ENCODE assay signal across 9 mouse cellular contexts in genomic region chr3:55373689-55374088, GRCm38 (mm10).
DNase-seq lines count a peak whose midpoint lies in the region; ATAC-seq and TF ChIP-seq lines count a peak whose summit lies in the region.
"Had no signal": no experiment of that assay in that cellular context is flagged by ENCODE, and none has a peak within 500 bp of the region (broad histone marks: within the 10 kb centered on the region; RNA-seq: fewer than 3 reads in every experiment).

No protein-coding gene starts in this region.

- peak; percentile 68 for ATAC-seq in embryonic facial prominence, embryonic 15.5 days (ENCODE audit: insufficient number of reproducible peaks, low FRiP score, low TSS enrichment, low read depth)
- ATAC-seq in liver, embryonic 15.5 days (ENCODE audit: insufficient read depth) = no peak

- no peaks in the 10 kb centered on the region for H3K27me3 ChIP-seq in embryonic facial prominence, embryonic 15.5 days
- no peaks in the 10 kb centered on the region for H3K27me3 ChIP-seq in liver, embryonic 15.5 days

- intact Hi-C loops in heart, postnatal 14 days (cut with DNase I) = loop anchor here (10.0 kb wide), 2 partner anchors 121 to 1831 kb away; no protein-coding TSS in a partner anchor

- H3K27ac ChIP-seq in bone marrow macrophage, adult 2 months (ENCODE audit: insufficient read depth, low read depth, low read length) = no peak overlapping the region
- peak overlapping the region; percentile 24; the same call in 1 of the 2 replicates for H3K27ac ChIP-seq in embryonic facial prominence, embryonic 15.5 days (replicated peaks)
- no peak overlapping the region for H3K27ac ChIP-seq in liver, embryonic 15.5 days (replicated peaks)

- 4% methylated on average over 11 of the region's 11 CpGs for WGBS in embryonic facial prominence, embryonic 15.5 days
- WGBS in liver, embryonic 15.5 days (ENCODE audit: insufficient replicate concordance) = 7% methylated on average over 11 of the region's 11 CpGs

- no peak overlapping the region for H3K9ac ChIP-seq in embryonic facial prominence, embryonic 15.5 days
- no peak overlapping the region for H3K9ac ChIP-seq in liver, embryonic 15.5 days

- H3K4me3 ChIP-seq in bone marrow macrophage, adult 2 months (ENCODE audit: insufficient read depth, low read length) = peak overlapping the region; percentile 47
- H3K4me3 ChIP-seq in embryonic facial prominence, embryonic 15.5 days (replicated peaks) = peak overlapping the region; percentile 42
- no peak overlapping the region for H3K4me3 ChIP-seq in liver, embryonic 15.5 days (replicated peaks)
- H3K4me3 ChIP-seq: erythroblast, embryonic 14.5 days had no signal

- H3K4me2 ChIP-seq in embryonic facial prominence, embryonic 15.5 days (replicated peaks) = peak overlapping the region; percentile 54
- peak overlapping the region; percentile 42 for H3K4me2 ChIP-seq in liver, embryonic 15.5 days

- TF ChIP-seq POLR2A in bone marrow macrophage, adult 2 months (IDR thresholded peaks at IDR 0.05; ENCODE audit: borderline replicate concordance, low read depth, low read length) = no peak

- TF ChIP-seq CTCF in bone marrow macrophage, adult 2 months (IDR thresholded peaks at IDR 0.05; ENCODE audit: low read depth, low read length) = peak; percentile 20; the same call in 1 of the 2 replicates

- H3K36me3 ChIP-seq in embryonic facial prominence, embryonic 15.5 days = no peaks in the 10 kb centered on the region
- no peaks in the 10 kb centered on the region for H3K36me3 ChIP-seq in liver, embryonic 15.5 days (replicated peaks)

- H3K4me1 ChIP-seq in bone marrow macrophage, adult 2 months (ENCODE audit: control insufficient read depth, insufficient read depth, low read length) = no peaks in the 10 kb centered on the region
- no peaks in the 10 kb centered on the region for H3K4me1 ChIP-seq in embryonic facial prominence, embryonic 15.5 days
- no peaks in the 10 kb centered on the region for H3K4me1 ChIP-seq in liver, embryonic 15.5 days (replicated peaks)

- DNase-seq in CD4-positive, CD25-positive, alpha-beta regulatory T cell, adult 2 months (ENCODE audit: low read depth, low spot score) = peak; percentile 51
- peak; percentile 17 to 40 for DNase-seq in heart, postnatal 14 days
- peak; percentile 77 to 90 for DNase-seq in layer of hippocampus, adult 18-20 months (ENCODE audit: low spot score in 2 of 2)
- peak; percentile 9 for DNase-seq in ovary, postnatal 10 days (ENCODE audit: low spot score)
- DNase-seq in urinary bladder, postnatal 10 days (ENCODE audit: low spot score) = no peak

- no peaks in the 10 kb centered on the region for H3K9me3 ChIP-seq in embryonic facial prominence, embryonic 15.5 days (replicated peaks)
- H3K9me3 ChIP-seq in liver, embryonic 15.5 days (replicated peaks) = no peaks in the 10 kb centered on the region
